Mouse (Mus musculus) kidney, adult 9 months (tissue): ENCODE data around the gene Zfp644.
"Not testable (repeated sequence)": the region's sequence is repeated elsewhere in the genome, so short reads cannot be mapped to it uniquely, and the experiment has no call there.

ENCODE experiments used
- DNase-seq: peaks from one replicate; pipeline ENCODE4 v3.0.0; 2022

Zfp644 gene

DNA sequence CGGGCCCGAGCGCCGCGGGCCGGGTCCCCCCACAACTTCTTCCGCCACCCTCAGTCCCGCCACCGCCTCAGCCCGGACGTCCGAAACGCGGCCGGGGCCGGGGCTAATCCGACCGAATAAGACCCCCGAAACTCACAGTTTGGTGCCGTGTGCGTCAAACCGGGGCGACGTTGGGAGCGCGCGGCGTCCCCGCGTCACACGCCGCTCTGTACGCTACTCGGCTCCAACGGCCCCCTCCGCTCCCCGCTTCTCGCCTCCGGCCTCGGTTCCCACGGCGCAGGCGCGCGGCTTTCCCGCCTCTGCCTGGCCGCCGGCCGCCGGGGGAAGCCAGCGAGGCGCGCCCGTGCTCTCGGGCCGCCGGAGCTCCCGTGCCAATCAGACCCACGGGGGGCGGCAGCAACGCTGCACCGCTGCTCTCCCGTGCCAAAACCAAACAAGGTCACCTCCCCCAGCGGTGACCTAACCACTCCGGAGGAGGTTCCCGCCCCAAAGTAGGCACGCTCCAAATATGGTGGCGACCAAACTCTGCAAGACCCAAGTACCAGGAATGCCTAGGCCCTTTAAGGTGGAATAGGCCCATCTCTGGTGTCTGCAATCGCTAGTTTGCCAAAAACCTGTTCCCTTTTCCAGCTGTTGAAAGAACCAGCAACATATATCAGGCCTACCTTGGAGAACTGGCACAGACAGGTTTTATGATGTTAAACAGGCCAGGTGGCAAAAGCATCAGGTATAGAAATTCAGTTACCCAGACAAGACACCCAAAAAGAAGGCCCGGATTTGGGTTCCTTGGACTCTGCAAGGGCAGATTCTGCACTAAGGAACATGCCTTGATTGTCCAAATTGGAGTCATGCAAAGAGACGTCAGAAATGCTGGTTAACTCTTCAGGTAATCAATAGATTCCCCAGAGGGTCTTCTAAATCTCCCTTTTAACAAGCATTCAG, at the start of gene Zfp644:
TSS of gene Zfp644 (minus strand) at position 892 of the 942 bp plus-strand sequence.
- peak; percentile 89 for DNase-seq

GRCm38 (mm10) chr5:106739716-106740115, 42.6 kb upstream of the Zfp644 start:
- DNase-seq = no peak

DNA sequence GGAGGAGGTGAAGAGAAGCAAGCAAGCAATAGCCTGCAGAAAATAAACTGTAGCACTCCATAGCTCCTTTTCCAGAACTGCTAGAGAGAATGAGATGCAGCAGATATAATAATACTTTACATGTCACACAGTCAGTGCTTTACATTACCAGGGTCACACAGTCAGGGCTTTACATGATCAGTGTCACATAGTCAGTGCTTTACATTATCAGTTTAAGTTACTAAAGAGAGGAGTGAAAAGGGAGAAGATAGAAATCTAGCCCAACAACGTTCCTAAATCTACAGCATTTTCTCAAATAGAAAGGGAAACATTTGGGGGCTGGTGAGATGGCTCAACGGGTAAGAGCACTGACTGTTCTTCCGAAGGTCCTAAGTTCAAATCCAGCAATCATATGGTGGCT, 26.4 kb upstream of the Zfp644 start:
- DNase-seq = no peak

GRCm38 (mm10) chr5:106722771-106723170, 25.7 kb upstream of the Zfp644 start:
- DNase-seq = no peak

DNA sequence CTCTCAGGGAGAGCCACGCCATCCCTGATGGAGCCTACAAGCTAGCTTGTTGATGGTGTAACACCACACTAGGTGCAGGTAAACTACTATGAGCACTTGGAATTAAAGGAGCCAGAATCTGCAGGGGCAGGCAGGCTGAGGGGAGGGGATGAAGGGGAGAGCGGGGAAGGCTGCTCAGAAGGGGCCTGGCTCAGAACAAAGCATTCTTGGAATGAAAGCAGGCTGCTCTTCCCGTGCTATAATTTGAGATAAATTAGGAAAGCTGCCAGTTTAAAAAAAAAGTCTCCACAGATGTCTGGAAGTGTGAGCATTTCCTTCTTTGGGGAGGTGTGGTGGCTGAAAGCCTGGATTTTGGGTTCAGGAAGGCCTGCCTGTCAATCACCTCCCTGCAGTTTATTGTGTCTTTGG, 14.8 kb upstream of the Zfp644 start:
- no peak for DNase-seq

GRCm38 (mm10) chr5:106711220-106711726, 14.2 kb upstream of the Zfp644 start:
- DNase-seq = no peak

GRCm38 (mm10) chr5:106710611-106711010, 13.5 kb upstream of the Zfp644 start:
- DNase-seq = no peak

- no peak for DNase-seq
These were observed 13.0 kb upstream of the Zfp644 start for GRCm38 (mm10) chr5:106710085-106710409.

DNA sequence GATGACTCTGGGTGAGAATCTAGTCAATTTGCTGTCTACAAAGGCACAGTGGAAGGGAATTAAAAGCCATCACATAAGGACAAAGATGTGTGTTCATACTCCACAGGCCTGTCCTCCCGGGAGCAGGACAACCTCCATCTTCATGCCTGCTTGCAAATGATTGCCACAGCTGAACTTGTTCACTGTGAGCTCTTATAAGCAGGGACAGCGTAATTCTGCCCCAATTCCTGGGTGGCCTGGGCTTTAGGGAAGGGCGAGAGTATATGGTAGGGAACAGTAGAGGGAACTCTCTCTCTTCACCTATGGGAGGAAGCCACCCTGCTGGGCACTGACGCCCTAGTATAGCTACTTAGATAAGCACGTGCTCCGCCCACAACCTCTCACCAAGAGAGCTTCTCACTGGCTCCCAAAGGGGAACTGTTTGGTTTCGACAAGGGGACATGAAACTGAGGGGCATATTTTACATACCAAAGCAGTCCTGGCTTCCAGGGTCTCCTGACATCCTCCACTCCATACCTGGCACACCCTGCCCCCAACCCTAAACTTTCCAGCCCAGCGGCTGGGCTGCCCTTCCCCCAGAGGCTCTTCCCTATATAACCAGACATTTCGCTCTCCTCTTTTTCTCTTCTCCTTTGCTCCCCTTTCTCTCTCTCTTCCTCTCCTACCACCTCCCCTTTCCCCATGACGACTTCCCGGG, 12.4 kb upstream of the Zfp644 start:
- no peak for DNase-seq

GRCm38 (mm10) chr5:106706363-106706762, 9.3 kb upstream of the Zfp644 start:
- DNase-seq = no peak

- no peak for DNase-seq
These were observed 8.1 kb upstream of the Zfp644 start for GRCm38 (mm10) chr5:106705162-106705561.

GRCm38 (mm10) chr5:106695681-106696395, 1.2 kb downstream of the Zfp644 start:
- DNase-seq = peak; percentile 67

- peak; percentile 14 for DNase-seq
These were observed 1.9 kb downstream of the Zfp644 start for GRCm38 (mm10) chr5:106695141-106695540.

DNA sequence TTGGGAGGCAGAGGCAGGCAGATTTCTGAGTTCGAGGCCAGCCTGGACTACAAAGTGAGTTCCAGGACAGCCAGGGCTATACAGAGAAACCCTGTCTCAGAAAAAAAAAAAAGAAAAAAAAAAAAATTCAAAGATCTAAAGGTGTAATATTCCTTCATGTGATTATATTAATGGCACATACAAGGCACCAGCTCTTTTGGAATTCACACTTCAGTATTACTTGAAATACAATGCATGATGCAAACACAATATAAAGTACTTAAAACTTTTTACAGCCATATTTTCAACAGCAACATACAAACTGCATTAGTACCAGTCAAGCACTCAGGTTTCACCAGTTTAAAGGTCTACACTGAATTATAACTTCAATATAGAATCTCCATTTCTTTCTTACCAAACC, 2.4 kb downstream of the Zfp644 start:
- no peak for DNase-seq

DNA sequence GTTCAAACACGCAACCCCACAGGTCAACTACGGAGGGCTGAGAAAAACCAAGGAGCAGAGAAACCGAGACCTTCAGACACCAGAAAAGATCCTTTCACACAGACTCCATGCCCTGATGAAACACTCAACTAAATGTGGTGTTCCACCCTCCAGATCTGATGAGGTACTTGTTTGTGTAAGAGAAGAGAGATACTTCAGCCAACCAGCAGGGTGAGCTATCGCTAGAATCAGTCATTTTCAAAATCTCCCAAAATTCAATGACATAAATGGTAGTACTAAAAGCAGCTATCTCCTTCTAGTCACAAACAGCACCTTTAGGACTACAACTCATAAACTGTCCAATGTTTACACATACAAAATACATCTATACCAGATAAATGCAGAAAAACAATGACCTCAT, 4.1 kb downstream of the Zfp644 start:
- DNase-seq = peak; percentile 28

DNA sequence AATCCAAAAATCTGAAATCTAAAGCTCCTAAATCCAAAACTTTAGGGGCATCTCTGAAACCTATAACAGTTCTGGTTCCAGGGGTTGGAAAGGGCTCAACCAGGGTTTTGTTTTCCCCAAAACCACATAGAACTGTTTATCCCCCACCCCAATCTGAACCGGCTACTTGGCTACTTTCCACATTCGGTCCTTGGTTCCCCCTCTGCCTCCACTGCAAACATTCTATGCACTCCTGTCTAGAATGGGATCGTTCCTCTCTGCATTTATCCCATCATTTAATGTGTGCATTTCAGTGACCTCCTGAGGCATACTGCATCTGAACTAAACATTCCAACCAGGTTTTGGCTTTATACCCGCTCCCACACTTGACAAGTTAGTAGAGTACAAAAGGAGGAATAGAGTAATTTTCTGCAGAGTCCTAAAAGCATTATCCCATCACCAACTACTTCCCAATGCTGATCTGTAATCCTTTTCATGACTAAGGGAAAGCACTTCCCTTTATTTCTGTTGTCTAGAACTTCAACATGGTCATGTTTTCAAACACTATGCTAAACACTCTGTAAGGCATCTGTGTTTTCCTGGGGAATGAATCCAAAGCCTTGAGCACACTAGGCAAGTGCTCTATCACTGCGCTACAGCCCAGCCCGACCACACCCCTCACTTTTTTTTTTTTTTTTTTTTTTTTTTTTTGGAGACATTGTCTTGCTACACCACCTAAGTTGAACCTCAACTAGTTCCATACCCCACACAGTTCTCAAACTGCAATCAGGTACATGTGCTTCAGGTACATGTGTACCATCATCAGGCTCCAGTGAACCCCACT, 16.2 kb downstream of the Zfp644 start:
- no peak for DNase-seq

DNA sequence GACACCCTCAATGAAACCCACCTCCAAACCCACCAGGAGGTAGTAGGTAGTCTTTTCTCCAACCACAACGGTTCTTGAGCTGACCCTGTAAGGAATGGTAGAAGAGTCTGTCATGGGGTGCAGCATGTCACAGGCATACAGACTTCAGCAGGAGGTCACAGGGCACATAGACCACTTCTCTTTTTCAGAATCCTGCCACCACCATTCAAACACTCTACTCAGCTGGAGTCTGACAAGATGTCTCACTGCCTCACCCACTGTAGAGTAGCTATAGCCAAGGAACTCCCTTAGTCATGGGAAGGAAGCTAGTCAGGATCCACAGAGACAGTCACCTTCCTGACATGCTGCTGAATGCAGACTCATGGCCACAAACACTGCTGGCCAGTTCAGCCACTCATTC, 17.4 kb downstream of the Zfp644 start:
- DNase-seq = no peak

- not testable (repeated sequence) for DNase-seq
These were observed 18.3 kb downstream of the Zfp644 start for GRCm38 (mm10) chr5:106678823-106679222.

- DNase-seq = no peak
These were observed 20.3 kb downstream of the Zfp644 start for GRCm38 (mm10) chr5:106676784-106677183.

- DNase-seq = no peak
These were observed 24.5 kb downstream of the Zfp644 start for GRCm38 (mm10) chr5:106672597-106672996.

- no peak for DNase-seq
These were observed 25.2 kb downstream of the Zfp644 start for GRCm38 (mm10) chr5:106671893-106672292.

- no peak for DNase-seq
These were observed 32.2 kb downstream of the Zfp644 start for GRCm38 (mm10) chr5:106664910-106665309.
